Comparison of ENCODE assay signal across 18 mouse cellular contexts in the genomic region with DNA sequence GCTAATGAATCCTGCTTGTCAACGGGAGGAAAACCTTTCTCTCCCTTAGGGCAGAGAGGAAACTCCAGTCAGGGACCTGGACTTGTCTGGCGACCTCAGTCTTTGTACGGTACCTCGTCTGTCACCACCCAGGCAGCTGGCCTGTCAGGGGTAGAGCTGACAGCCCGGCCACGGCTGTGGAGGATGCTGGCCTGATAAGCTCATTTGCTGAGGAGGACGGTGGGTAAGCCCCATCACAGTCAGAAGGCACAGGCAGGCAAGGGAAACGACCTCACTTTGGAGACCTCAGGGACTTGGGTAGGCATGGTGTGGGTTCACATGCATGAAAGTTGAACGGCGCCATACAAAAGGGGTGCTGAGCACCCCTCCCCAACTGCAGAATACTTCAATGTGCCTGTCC.
A peak's percentile ranks its signal among the peaks of the same experiment; 100 is the strongest.
DNase-seq lines count a peak whose midpoint lies in the region; ATAC-seq lines count a peak whose summit lies in the region.
"Had no signal": no experiment of that assay in that cellular context is flagged by ENCODE, and none has a peak within 500 bp of the region (broad histone marks: within the 10 kb centered on the region; RNA-seq: fewer than 3 reads in every experiment).

No protein-coding gene starts in this region.

- DNase-seq in heart, postnatal 10 days, result no peak
- no peak for DNase-seq in hindbrain, embryonic 11.5 days (ENCODE audit: low spot score)
- DNase-seq in midbrain, embryonic 10.5 days (ENCODE audit: low spot score), result no peak
- DNase-seq in neural tube, embryonic 11.5 days (ENCODE audit: low spot score), result peak; percentile 33
- no peak for DNase-seq in MN1 (ENCODE audit: low spot score)
- DNase-seq: kidney, adult 8-10 months; kidney, postnatal 36 days; layer of hippocampus, adult 9-11 months; lung, postnatal 10 days had no signal

- peak; percentile 52; the same call in 1 of the 2 replicates for ATAC-seq in heart, embryonic 12.5 days (ENCODE audit: insufficient number of reproducible peaks, low FRiP score)
- ATAC-seq in hindbrain, embryonic 11.5 days (ENCODE audit: low FRiP score), result no peak
- ATAC-seq in neural tube, embryonic 11.5 days (ENCODE audit: insufficient read depth, low FRiP score, low TSS enrichment), result no peak
- no peak for ATAC-seq in intestine, embryonic 15.5 days
- ATAC-seq: activated CD4-positive, CD25-positive, alpha-beta regulatory T cell, adult 4 months; forebrain, embryonic 14.5 days; Patski had no signal

- H3K9ac ChIP-seq in heart, embryonic 12.5 days, result no peak overlapping the region
- no peak overlapping the region for H3K9ac ChIP-seq in hindbrain, embryonic 11.5 days (ENCODE audit: low read depth, low read length)
- no peak overlapping the region for H3K9ac ChIP-seq in neural tube, embryonic 11.5 days (ENCODE audit: low read length)
- H3K9ac ChIP-seq in intestine, embryonic 15.5 days, result no peak overlapping the region
- H3K9ac ChIP-seq: heart, embryonic 15.5 days; limb, embryonic 13.5 days; neural tube, embryonic 12.5 days had no signal

- no peak overlapping the region for H3K4me3 ChIP-seq in heart, embryonic 12.5 days
- H3K4me3 ChIP-seq in hindbrain, embryonic 11.5 days (ENCODE audit: low read depth, low read length), result no peak overlapping the region
- H3K4me3 ChIP-seq in midbrain, embryonic 10.5 days, result no peak overlapping the region
- no peak overlapping the region for H3K4me3 ChIP-seq in neural tube, embryonic 11.5 days (ENCODE audit: low read depth, low read length)
- H3K4me3 ChIP-seq in intestine, embryonic 15.5 days (replicated peaks), result no peak overlapping the region
- H3K4me3 ChIP-seq: embryonic facial prominence, embryonic 10.5 days; heart, embryonic 15.5 days; limb, embryonic 13.5 days; neural tube, embryonic 12.5 days had no signal

- no peaks in the 10 kb centered on the region for H3K9me3 ChIP-seq in heart, embryonic 12.5 days (replicated peaks)
- no peaks in the 10 kb centered on the region for H3K9me3 ChIP-seq in hindbrain, embryonic 11.5 days (ENCODE audit: control insufficient read depth, low read length)
- H3K9me3 ChIP-seq in midbrain, embryonic 10.5 days (replicated peaks), result no peaks in the 10 kb centered on the region
- H3K9me3 ChIP-seq in neural tube, embryonic 11.5 days (ENCODE audit: control insufficient read depth, low read length), result no peaks in the 10 kb centered on the region
- H3K9me3 ChIP-seq in intestine, embryonic 15.5 days, result no peaks in the 10 kb centered on the region
- H3K9me3 ChIP-seq: embryonic facial prominence, embryonic 10.5 days; heart, embryonic 15.5 days; limb, embryonic 13.5 days; neural tube, embryonic 12.5 days had no signal

- peaks cover 61% of the 10 kb centered on the region for H3K36me3 ChIP-seq in heart, embryonic 12.5 days
- H3K36me3 ChIP-seq in hindbrain, embryonic 11.5 days (ENCODE audit: control insufficient read depth, insufficient read depth, low read length), result no peaks in the 10 kb centered on the region
- no peaks in the 10 kb centered on the region for H3K36me3 ChIP-seq in midbrain, embryonic 10.5 days
- no peaks in the 10 kb centered on the region for H3K36me3 ChIP-seq in neural tube, embryonic 11.5 days (ENCODE audit: control insufficient read depth, insufficient read depth, low read length)
- H3K36me3 ChIP-seq in intestine, embryonic 15.5 days, result no peaks in the 10 kb centered on the region
- H3K36me3 ChIP-seq: embryonic facial prominence, embryonic 10.5 days; limb, embryonic 13.5 days; neural tube, embryonic 12.5 days had no signal

- peaks cover 20% of the 10 kb centered on the region for H3K4me1 ChIP-seq in heart, embryonic 12.5 days (replicated peaks)
- peaks cover 5% of the 10 kb centered on the region for H3K4me1 ChIP-seq in hindbrain, embryonic 11.5 days (replicated peaks; ENCODE audit: control insufficient read depth, insufficient read depth, low read length)
- H3K4me1 ChIP-seq in midbrain, embryonic 10.5 days, result peaks cover 10% of the 10 kb centered on the region
- H3K4me1 ChIP-seq in neural tube, embryonic 11.5 days (ENCODE audit: control insufficient read depth, insufficient read depth, low read length), result no peaks in the 10 kb centered on the region
- H3K4me1 ChIP-seq in intestine, embryonic 15.5 days (replicated peaks), result no peaks in the 10 kb centered on the region
- H3K4me1 ChIP-seq: limb, embryonic 13.5 days had no signal

- no peak overlapping the region for H3K4me2 ChIP-seq in heart, embryonic 12.5 days
- no peak overlapping the region for H3K4me2 ChIP-seq in hindbrain, embryonic 11.5 days (replicated peaks; ENCODE audit: low read depth, low read length)
- no peak overlapping the region for H3K4me2 ChIP-seq in neural tube, embryonic 11.5 days (ENCODE audit: low read depth)
- no peak overlapping the region for H3K4me2 ChIP-seq in intestine, embryonic 15.5 days (replicated peaks)
- H3K4me2 ChIP-seq: heart, embryonic 15.5 days; limb, embryonic 13.5 days; neural tube, embryonic 12.5 days had no signal

- H3K27ac ChIP-seq in heart, embryonic 12.5 days (ENCODE audit: poor library complexity, severe bottlenecking), result no peak overlapping the region
- 0 out of 2 replicates have a peak overlapping the region, but pooled peaks have one; percentile 27 for H3K27ac ChIP-seq in hindbrain, embryonic 11.5 days (ENCODE audit: low read depth, low read length)
- H3K27ac ChIP-seq in midbrain, embryonic 10.5 days (replicated peaks), result peak overlapping the region; percentile 33; the same call in 1 of the 2 replicates
- H3K27ac ChIP-seq in neural tube, embryonic 11.5 days (ENCODE audit: low read depth, low read length), result no peak overlapping the region
- no peak overlapping the region for H3K27ac ChIP-seq in intestine, embryonic 15.5 days
- H3K27ac ChIP-seq: embryonic facial prominence, embryonic 10.5 days; heart, embryonic 15.5 days; limb, embryonic 13.5 days; neural tube, embryonic 12.5 days had no signal

- intact Hi-C loops in heart, postnatal 10 days (cut with DNase I), result no loop called here

- 12% methylated on average over 10 of the region's 10 CpGs for WGBS in heart, embryonic 12.5 days
- WGBS in hindbrain, embryonic 11.5 days, result 24% methylated on average over 10 of the region's 10 CpGs
- 54% methylated on average over 10 of the region's 10 CpGs for WGBS in midbrain, embryonic 10.5 days
- WGBS in neural tube, embryonic 11.5 days, result 33% methylated on average over 10 of the region's 10 CpGs
- 35% methylated on average over 10 of the region's 10 CpGs for WGBS in intestine, embryonic 15.5 days

- no peaks in the 10 kb centered on the region for H3K27me3 ChIP-seq in heart, embryonic 12.5 days (replicated peaks)
- H3K27me3 ChIP-seq in hindbrain, embryonic 11.5 days (ENCODE audit: control insufficient read depth, insufficient read depth, low read length), result no peaks in the 10 kb centered on the region
- no peaks in the 10 kb centered on the region for H3K27me3 ChIP-seq in midbrain, embryonic 10.5 days (ENCODE audit: low read depth, poor library complexity, severe bottlenecking)
- H3K27me3 ChIP-seq in neural tube, embryonic 11.5 days (ENCODE audit: control insufficient read depth, insufficient read depth, low read length), result no peaks in the 10 kb centered on the region
- no peaks in the 10 kb centered on the region for H3K27me3 ChIP-seq in intestine, embryonic 15.5 days (replicated peaks)
- H3K27me3 ChIP-seq: heart, embryonic 15.5 days; limb, embryonic 13.5 days; neural tube, embryonic 12.5 days had no signal

Comparison
In these comparisons a context has a peak if more than half of its experiments do, and no peak if none do; other contexts are left out.
1. H3K27ac ChIP-seq: peak in hindbrain, embryonic 11.5 days (single experiment) and midbrain, embryonic 10.5 days (single experiment); none in heart, embryonic 12.5 days (single experiment), neural tube, embryonic 11.5 days (single experiment) and intestine, embryonic 15.5 days (single experiment).